Mouse (Mus musculus) embryo, embryonic 9.5 days (tissue): ENCODE data around the gene Selenom.

Source experiments
- DNase-seq: peaks from one replicate; pipeline ENCODE4 v3.0.0-alpha.2; 2017; ENCODE audit errors: extremely low spot score

Gene Selenom

GRCm38 (mm10) chr11:3513291-3513690, 1.2 kb upstream of the Selenom start:
- DNase-seq, result no peak

GRCm38 (mm10) chr11:3515216-3515615, 732 bp downstream of the Selenom start:
- no peak for DNase-seq

- no peak for DNase-seq
These were observed 1.2 kb downstream of the Selenom start for GRCm38 (mm10) chr11:3515637-3516036.

- no peak for DNase-seq
These were observed 1.6 kb downstream of the Selenom start for GRCm38 (mm10) chr11:3516121-3516520.

GRCm38 (mm10) chr11:3516859-3517845, 2.7 kb downstream of the Selenom start:
- DNase-seq, result peak; percentile 52

GRCm38 (mm10) chr11:3517846-3518732, 3.6 kb downstream of the Selenom start:
- DNase-seq, result no peak

- no peak for DNase-seq
These were observed 4.7 kb downstream of the Selenom start for GRCm38 (mm10) chr11:3519051-3519726.

- DNase-seq, result no peak
These were observed 5.4 kb downstream of the Selenom start for GRCm38 (mm10) chr11:3519756-3520398.

- DNase-seq, result no peak
These were observed 6.4 kb downstream of the Selenom start for GRCm38 (mm10) chr11:3520919-3521318.

GRCm38 (mm10) chr11:3521339-3522224, 7.1 kb downstream of the Selenom start:
- no peak for DNase-seq

GRCm38 (mm10) chr11:3522285-3523000, 8.0 kb downstream of the Selenom start:
- no peak for DNase-seq

GRCm38 (mm10) chr11:3523840-3524582, 9.5 kb downstream of the Selenom start:
- no peak for DNase-seq

GRCm38 (mm10) chr11:3525560-3525959, 11.1 kb downstream of the Selenom start:
- no peak for DNase-seq

GRCm38 (mm10) chr11:3526207-3526606, 11.7 kb downstream of the Selenom start:
- no peak for DNase-seq

- DNase-seq, result no peak
These were observed 12.7 kb downstream of the Selenom start for GRCm38 (mm10) chr11:3526979-3527738.

- no peak for DNase-seq
These were observed 13.3 kb downstream of the Selenom start for GRCm38 (mm10) chr11:3527766-3528165.

GRCm38 (mm10) chr11:3528208-3528607, 13.7 kb downstream of the Selenom start:
- no peak for DNase-seq
